Mouse (Mus musculus) heart, embryonic 15.5 days (tissue): ENCODE measurements around the gene Ggn. TPM values are rescaled to one million over a fixed set of nuclear protein-coding genes. Genes with fewer than 3 reads are reported as not detected.

ENCODE experiments used
- ATAC-seq: fragments of 200-750 bp; cut with Nextera tagmentation; replicated peaks from 2 replicates; pipeline ENCODE4 v1.8.0; 2017; ENCODE audit warnings: low read depth, moderate TSS enrichment; ENCODE audit not compliant: insufficient number of reproducible peaks, insufficient read depth, low FRiP score
- H3K27ac ChIP-seq: fragments of 300-500 bp; sonication (generic); 2 replicates; pipeline ENCODE4 v1.5.1; 2015; ENCODE audit warnings: mild to moderate bottlenecking, inconsistent platforms
- H3K27me3 ChIP-seq: fragments of 300-500 bp; sonication (generic); 2 replicates; pipeline ENCODE4 v1.6.1; 2015; ENCODE audit warnings: inconsistent platforms
- H3K36me3 ChIP-seq: fragments of 300-500 bp; sonication (generic); 2 replicates; pipeline ENCODE4 v1.6.1; 2015; ENCODE audit warnings: mild to moderate bottlenecking, inconsistent platforms
- H3K4me1 ChIP-seq: fragments of 300-500 bp; sonication (generic); replicated peaks from 2 replicates; pipeline ENCODE4 v1.6.1; 2015; ENCODE audit warnings: inconsistent platforms
- H3K4me2 ChIP-seq: fragments of 300-500 bp; sonication (generic); 2 replicates; pipeline ENCODE4 v1.6.1; 2015; ENCODE audit warnings: inconsistent platforms, mild to moderate bottlenecking, moderate library complexity
- H3K4me3 ChIP-seq: fragments of 300-500 bp; sonication (generic); 2 replicates; pipeline ENCODE4 v1.5.1; 2015; ENCODE audit warnings: mild to moderate bottlenecking, inconsistent platforms
- H3K9ac ChIP-seq: fragments of 300-500 bp; sonication (generic); 2 replicates; pipeline ENCODE4 v1.6.1; 2015; ENCODE audit warnings: mild to moderate bottlenecking, inconsistent platforms
- H3K9me3 ChIP-seq: fragments of 300-500 bp; sonication (generic); replicated peaks from 2 replicates; pipeline ENCODE4 v1.6.1; 2016; ENCODE audit warnings: inconsistent platforms
- WGBS: fragments of 180-500 bp; shearing (Covaris S2); methylation state at CpG from one replicate; pipeline ENCODE4 v1.1.7; 2015; ENCODE audit warnings: mixed read lengths; 5-methylcytosine and 5-hydroxymethylcytosine counted together
- polyA plus RNA-seq: library from polyadenylated mRNA; unstranded; fragments of >200 nt; fragmentation: Nextera tagmentation; extraction: Ambion mirVana; gene quantifications from 2 replicates; pipeline ENCODE4 v1.2.1, GENCODE M21; 2015

Gene Ggn
- polyA plus RNA-seq, 1 experiment from 2014 or later = 0.28 TPM

- no peak; the same call in 1 of the 2 replicates for ATAC-seq
- 12% methylated on average over 9 of the region's 9 CpGs for WGBS
- H3K4me2 ChIP-seq = no peak overlapping the region
- H3K36me3 ChIP-seq = no peaks in the 10 kb centered on the region; the same call in 1 of the 2 replicates
- no peak overlapping the region for H3K27ac ChIP-seq
- peaks cover 7% of the 10 kb centered on the region for H3K4me1 ChIP-seq
- H3K9me3 ChIP-seq = no peaks in the 10 kb centered on the region
- H3K9ac ChIP-seq = no peak overlapping the region
- H3K4me3 ChIP-seq = no peak overlapping the region
- H3K27me3 ChIP-seq = peaks cover 25% of the 10 kb centered on the region
These were observed 7.1 kb upstream of the Ggn start for GRCm38 (mm10) chr7:29162750-29163525.

GRCm38 (mm10) chr7:29167656-29168055 is 2.4 kb upstream of the Ggn start:
- Histone ChIP-seq H3K4me3 (no peak overlapping the region), H3K4me1 (peaks cover 47% of the 10 kb centered on the region), H3K9me3 (no peaks in the 10 kb centered on the region), H3K27me3 (peaks cover 35% of the 10 kb centered on the region), H3K4me2 (0 out of 2 replicates have a peak overlapping the region, but pooled peaks have one; percentile 10), H3K9ac (no peak overlapping the region), H3K27ac (no peak overlapping the region), H3K36me3 (no peaks in the 10 kb centered on the region)
- WGBS = 27% methylated on average over 19 of the region's 19 CpGs
- no peak for ATAC-seq

GRCm38 (mm10) chr7:29168121-29168695 is 1.8 kb upstream of the Ggn start:
- Histone ChIP-seq H3K4me3 (peak overlapping the region; percentile 62), H3K4me2 (peak overlapping the region; percentile 88), H3K27me3 (peaks cover 41% of the 10 kb centered on the region), H3K36me3 (peaks cover 2% of the 10 kb centered on the region; the same call in 1 of the 2 replicates), H3K27ac (no peak overlapping the region), H3K9me3 (no peaks in the 10 kb centered on the region), H3K9ac (0 out of 2 replicates have a peak overlapping the region, but pooled peaks have one; percentile 60), H3K4me1 (peaks cover 43% of the 10 kb centered on the region)
- WGBS = 5% methylated on average over 10 of the region's 10 CpGs
- no peak for ATAC-seq

GRCm38 (mm10) chr7:29168791-29169230 is 1.2 kb upstream of the Ggn start:
- peaks cover 42% of the 10 kb centered on the region for H3K4me1 ChIP-seq
- H3K9me3 ChIP-seq = no peaks in the 10 kb centered on the region
- H3K36me3 ChIP-seq = peaks cover 8% of the 10 kb centered on the region
- H3K4me3 ChIP-seq = peak overlapping the region; percentile 62
- under 1% methylated on average over 14 of the region's 14 CpGs for WGBS
- ATAC-seq = no peak
- peaks cover 47% of the 10 kb centered on the region for H3K27me3 ChIP-seq
- H3K27ac ChIP-seq = no peak overlapping the region
- H3K4me2 ChIP-seq = peak overlapping the region; percentile 88
- peak overlapping the region; percentile 60; the same call in 1 of the 2 replicates for H3K9ac ChIP-seq

- H3K4me3 ChIP-seq = peak overlapping the region; percentile 62
- H3K9ac ChIP-seq = peak overlapping the region; percentile 60
- under 1% methylated on average over 31 of the region's 39 CpGs for WGBS
- H3K9me3 ChIP-seq = no peaks in the 10 kb centered on the region
- peak; percentile 86 for ATAC-seq
- peak overlapping the region; percentile 88 for H3K4me2 ChIP-seq
- peak overlapping the region; percentile 77 for H3K27ac ChIP-seq
- H3K27me3 ChIP-seq = peaks cover 52% of the 10 kb centered on the region
- peaks cover 42% of the 10 kb centered on the region for H3K4me1 ChIP-seq
- peaks cover 14% of the 10 kb centered on the region for H3K36me3 ChIP-seq
These were observed 562 bp upstream of the Ggn start for GRCm38 (mm10) chr7:29169231-29170065.

- Histone ChIP-seq H3K4me2 (peak overlapping the region; percentile 88), H3K4me1 (peaks cover 42% of the 10 kb centered on the region), H3K9me3 (no peaks in the 10 kb centered on the region), H3K27me3 (peaks cover 52% of the 10 kb centered on the region), H3K4me3 (peak overlapping the region; percentile 62), H3K27ac (no peak overlapping the region), H3K36me3 (peaks cover 29% of the 10 kb centered on the region), H3K9ac (peak overlapping the region; percentile 60)
- ATAC-seq = no peak
- WGBS = 3% methylated on average over 43 of the region's 43 CpGs
These were observed 948 bp downstream of the Ggn start for GRCm38 (mm10) chr7:29170755-29171561.

GRCm38 (mm10) chr7:29171562-29172097 is 1.6 kb downstream of the Ggn start:
- Histone ChIP-seq H3K36me3 (peaks cover 36% of the 10 kb centered on the region), H3K27me3 (peaks cover 52% of the 10 kb centered on the region), H3K4me3 (peak overlapping the region; percentile 62), H3K27ac (no peak overlapping the region), H3K4me2 (peak overlapping the region; percentile 88), H3K9me3 (no peaks in the 10 kb centered on the region), H3K9ac (peak overlapping the region; percentile 56), H3K4me1 (peaks cover 42% of the 10 kb centered on the region)
- WGBS = 3% methylated on average over 34 of the region's 34 CpGs
- ATAC-seq = no peak

GRCm38 (mm10) chr7:29172390-29173016 is 2.5 kb downstream of the Ggn start:
- Histone ChIP-seq H3K27me3 (peaks cover 52% of the 10 kb centered on the region), H3K9me3 (no peaks in the 10 kb centered on the region), H3K4me1 (peaks cover 42% of the 10 kb centered on the region), H3K4me2 (no peak overlapping the region; the same call in 1 of the 2 replicates), H3K27ac (no peak overlapping the region), H3K36me3 (peaks cover 36% of the 10 kb centered on the region), H3K9ac (no peak overlapping the region), H3K4me3 (no peak overlapping the region)
- no peak for ATAC-seq
- WGBS = 39% methylated on average over 32 of the region's 32 CpGs

GRCm38 (mm10) chr7:29178106-29178505 is 8.1 kb downstream of the Ggn start:
- peaks cover 13% of the 10 kb centered on the region for H3K4me1 ChIP-seq
- no peaks in the 10 kb centered on the region for H3K9me3 ChIP-seq
- no peak overlapping the region for H3K4me3 ChIP-seq
- ATAC-seq = no peak
- WGBS = 90% methylated on average over 4 of the region's 4 CpGs
- no peak overlapping the region for H3K27ac ChIP-seq
- H3K27me3 ChIP-seq = peaks cover 12% of the 10 kb centered on the region
- peaks cover 36% of the 10 kb centered on the region for H3K36me3 ChIP-seq
- no peak overlapping the region for H3K4me2 ChIP-seq
- no peak overlapping the region for H3K9ac ChIP-seq

GRCm38 (mm10) chr7:29179323-29179722 is 9.3 kb downstream of the Ggn start:
- 0 out of 2 replicates have a peak overlapping the region, but pooled peaks have one; percentile 82 for H3K9ac ChIP-seq
- H3K9me3 ChIP-seq = no peaks in the 10 kb centered on the region
- peak overlapping the region; percentile 91 for H3K4me3 ChIP-seq
- WGBS = 22% methylated on average over 7 of the region's 7 CpGs
- H3K4me2 ChIP-seq = peak overlapping the region; percentile 71
- no peak overlapping the region for H3K27ac ChIP-seq
- peaks cover 24% of the 10 kb centered on the region for H3K36me3 ChIP-seq
- peaks cover 13% of the 10 kb centered on the region for H3K4me1 ChIP-seq
- H3K27me3 ChIP-seq = peaks cover under 1% of the 10 kb centered on the region; the same call in 1 of the 2 replicates
- no peak for ATAC-seq
